Mouse (Mus musculus): Measurements from ENCODE around the gene Lypd6. TPM values are rescaled to one million over a fixed set of nuclear protein-coding genes. Genes with fewer than 3 reads are reported as not detected.

The Lypd6 gene
- polyA plus RNA-seq, 1 experiment, result not detected

DNA sequence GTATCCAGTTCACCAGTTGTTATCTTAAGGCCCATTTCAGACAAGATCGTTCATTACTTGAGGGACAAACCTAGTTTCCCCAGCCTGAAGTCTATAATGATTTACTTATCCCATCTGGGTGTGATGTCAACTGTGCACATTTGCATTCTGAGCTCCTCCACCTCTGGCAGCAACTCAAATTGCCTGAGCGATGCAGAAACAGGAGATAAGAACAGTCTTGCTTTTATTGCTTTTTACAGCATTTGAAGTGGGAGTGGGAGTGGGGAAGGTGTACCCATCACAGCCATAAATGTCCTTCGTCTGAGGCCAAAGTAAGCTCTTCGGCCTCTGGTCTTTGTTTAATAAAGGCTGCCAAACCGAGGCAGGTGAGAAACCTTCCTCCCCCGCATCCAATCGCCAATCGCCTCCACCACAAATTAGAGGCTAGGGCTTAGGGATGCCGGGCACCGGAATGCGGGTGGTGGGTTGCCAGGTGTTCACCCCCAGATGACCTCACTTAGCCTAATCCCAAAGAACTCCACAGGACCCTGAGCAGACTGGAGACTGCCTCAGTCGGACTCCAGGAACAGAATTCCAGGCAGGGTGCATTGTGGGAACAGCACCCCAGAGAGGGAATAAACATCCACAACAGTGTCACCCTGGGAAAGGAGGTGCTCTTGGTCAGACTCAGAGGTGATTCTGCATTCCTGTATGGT lies 120.6 kb downstream of the Lypd6 start:
- TF ChIP-seq GATA1 (IDR thresholded peaks at IDR 0.05; ENCODE audit: borderline replicate concordance, low read length) (no peak), FLI1 (IDR thresholded peaks at IDR 0.05; ENCODE audit: low read length) (no peak)
- Histone ChIP-seq H3K4me1 (no peaks in the 10 kb centered on the region), H3K36me3 (replicated peaks; ENCODE audit: low read length) (no peaks in the 10 kb centered on the region), H3K27me3 (replicated peaks) (no peaks in the 10 kb centered on the region), H3K4me3 (replicated peaks) (no peak overlapping the region), H3K9me3 (0 out of 2 replicates have a peak, but pooled peaks cover 10% of the 10 kb centered on the region)

DNA sequence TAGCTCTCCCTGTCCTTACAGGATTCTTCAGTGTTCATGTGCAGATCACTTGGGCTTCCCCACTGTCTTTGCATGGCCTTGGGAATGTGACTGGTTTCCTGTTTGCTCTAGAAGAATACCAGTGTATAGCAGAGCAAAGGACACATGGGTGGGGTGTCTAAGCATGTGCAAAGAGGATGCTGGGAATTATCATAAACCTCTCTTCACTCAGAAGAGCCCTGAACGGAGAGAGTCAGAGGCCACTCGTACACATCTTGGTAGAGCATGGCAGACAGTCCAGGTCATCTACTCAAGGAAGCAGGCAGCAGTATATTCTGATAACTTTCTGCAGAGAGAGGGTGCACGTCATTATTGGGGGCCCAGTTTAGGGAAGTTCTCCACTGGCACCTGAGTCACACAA lies 122.6 kb downstream of the Lypd6 start:
- H3K36me3 ChIP-seq (replicated peaks; ENCODE audit: low read length), result no peaks in the 10 kb centered on the region
- H3K9me3 ChIP-seq, result 0 out of 2 replicates have a peak, but pooled peaks cover 10% of the 10 kb centered on the region
- TF ChIP-seq GATA1 (IDR thresholded peaks at IDR 0.05; ENCODE audit: borderline replicate concordance, low read length) (no peak), FLI1 (IDR thresholded peaks at IDR 0.05; ENCODE audit: low read length) (no peak)
- H3K4me1 ChIP-seq, result no peaks in the 10 kb centered on the region
- no peaks in the 10 kb centered on the region for H3K27me3 ChIP-seq (replicated peaks)
- no peak overlapping the region for H3K4me3 ChIP-seq (replicated peaks)

DNA sequence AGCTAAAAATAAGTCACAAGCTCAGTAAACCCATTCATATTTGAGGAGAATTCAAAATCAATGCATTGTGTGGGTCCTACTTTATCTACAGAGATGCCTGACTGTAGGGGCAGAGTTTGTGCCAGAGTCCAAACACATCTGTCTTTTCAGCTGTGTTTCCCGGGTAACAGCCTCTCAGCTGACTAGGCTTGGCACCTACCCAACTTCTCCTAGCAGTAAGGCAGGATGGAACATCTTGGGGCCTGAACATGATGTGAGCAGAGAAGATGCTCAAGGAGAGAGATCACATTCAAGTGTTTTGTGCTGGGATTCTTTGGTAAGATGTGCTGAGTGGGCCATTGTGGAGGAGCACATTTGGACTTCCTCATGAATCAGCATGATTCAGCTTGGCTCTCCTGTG lies 130.5 kb downstream of the Lypd6 start:
- Histone ChIP-seq H3K27me3 (replicated peaks) (peaks cover 2% of the 10 kb centered on the region), H3K4me3 (replicated peaks) (no peak overlapping the region), H3K36me3 (replicated peaks; ENCODE audit: low read length) (no peaks in the 10 kb centered on the region), H3K4me1 (0 out of 2 replicates have a peak, but pooled peaks cover 2% of the 10 kb centered on the region), H3K9me3 (peaks cover 12% of the 10 kb centered on the region)
- TF ChIP-seq FLI1 (IDR thresholded peaks at IDR 0.05; ENCODE audit: low read length), result no peak
- TF ChIP-seq GATA1 (IDR thresholded peaks at IDR 0.05; ENCODE audit: borderline replicate concordance, low read length), result no peak

GRCm38 (mm10) chr2:50197801-50198200 lies 131.6 kb downstream of the Lypd6 start:
- Histone ChIP-seq H3K9me3 (peaks cover 16% of the 10 kb centered on the region), H3K27me3 (replicated peaks) (peaks cover 2% of the 10 kb centered on the region), H3K4me1 (0 out of 2 replicates have a peak, but pooled peaks cover 2% of the 10 kb centered on the region), H3K4me3 (replicated peaks) (no peak overlapping the region), H3K36me3 (replicated peaks; ENCODE audit: low read length) (no peaks in the 10 kb centered on the region)
- TF ChIP-seq GATA1 (IDR thresholded peaks at IDR 0.05; ENCODE audit: borderline replicate concordance, low read length), result no peak
- TF ChIP-seq FLI1 (IDR thresholded peaks at IDR 0.05; ENCODE audit: low read length), result no peak

GRCm38 (mm10) chr2:50200541-50200940 lies 134.3 kb downstream of the Lypd6 start:
- Histone ChIP-seq H3K4me1 (0 out of 2 replicates have a peak, but pooled peaks cover 2% of the 10 kb centered on the region), H3K27me3 (replicated peaks) (peaks cover 2% of the 10 kb centered on the region), H3K36me3 (replicated peaks; ENCODE audit: low read length) (no peaks in the 10 kb centered on the region), H3K4me3 (replicated peaks) (no peak overlapping the region), H3K9me3 (peaks cover 16% of the 10 kb centered on the region)
- TF ChIP-seq FLI1 (IDR thresholded peaks at IDR 0.05; ENCODE audit: low read length), result no peak
- TF ChIP-seq GATA1 (IDR thresholded peaks at IDR 0.05; ENCODE audit: borderline replicate concordance, low read length), result no peak

- TF ChIP-seq GATA1 (IDR thresholded peaks at IDR 0.05; ENCODE audit: borderline replicate concordance, low read length), result no peak
- H3K4me3 ChIP-seq (replicated peaks), result no peak overlapping the region
- peaks cover 18% of the 10 kb centered on the region; the same call in 1 of the 2 replicates for H3K9me3 ChIP-seq
- H3K27me3 ChIP-seq (replicated peaks), result peaks cover 3% of the 10 kb centered on the region
- no peaks in the 10 kb centered on the region for H3K4me1 ChIP-seq
- H3K36me3 ChIP-seq (replicated peaks; ENCODE audit: low read length), result no peaks in the 10 kb centered on the region
Measured at GRCm38 (mm10) chr2:50220574-50220973, 154.3 kb downstream of the Lypd6 start.

DNA sequence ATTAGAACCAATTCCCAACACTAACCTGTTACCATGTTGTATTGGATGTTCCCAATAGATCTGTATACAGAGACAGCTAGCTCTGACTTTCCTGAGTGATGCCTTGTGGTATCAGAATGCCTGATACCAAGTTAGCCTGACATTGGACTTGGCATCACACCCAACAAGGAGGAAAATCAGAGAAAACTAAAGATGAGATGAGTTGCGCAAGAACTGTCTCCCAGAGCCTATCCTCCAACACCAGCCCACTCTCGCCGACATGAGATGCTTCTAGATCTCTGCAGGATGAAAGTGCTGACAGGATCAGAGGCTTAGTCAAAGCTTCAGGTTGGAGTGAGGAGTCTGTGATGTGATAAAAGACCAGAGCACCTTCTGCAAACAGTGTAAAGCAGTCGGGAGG lies 158.8 kb downstream of the Lypd6 start:
- Histone ChIP-seq H3K4me3 (replicated peaks) (no peak overlapping the region), H3K36me3 (replicated peaks; ENCODE audit: low read length) (no peaks in the 10 kb centered on the region), H3K9me3 (peaks cover 14% of the 10 kb centered on the region; the same call in 1 of the 2 replicates), H3K27me3 (replicated peaks) (peaks cover 3% of the 10 kb centered on the region), H3K4me1 (no peaks in the 10 kb centered on the region)
- no peak for TF ChIP-seq GATA1 (IDR thresholded peaks at IDR 0.05; ENCODE audit: borderline replicate concordance, low read length)
- no peak for TF ChIP-seq FLI1 (IDR thresholded peaks at IDR 0.05; ENCODE audit: low read length)

DNA sequence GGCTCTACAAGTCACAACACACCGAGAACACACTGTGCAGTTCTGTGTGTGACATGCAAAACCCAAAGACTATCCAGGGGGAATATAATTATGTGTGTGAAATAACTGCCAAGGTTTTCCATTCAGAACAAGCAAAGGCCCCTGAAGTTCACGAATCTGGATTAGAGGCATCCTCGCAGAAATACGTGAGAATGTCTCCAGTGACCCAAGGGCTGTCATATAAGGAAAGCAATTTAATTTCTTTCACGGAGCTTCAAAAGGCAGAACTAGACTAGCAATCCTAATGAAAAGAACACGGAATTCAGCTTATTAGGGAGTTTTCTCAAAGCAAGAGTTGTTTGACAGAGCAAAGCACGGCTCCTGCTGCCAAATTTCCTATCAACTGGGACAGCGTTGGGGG lies 167.3 kb downstream of the Lypd6 start:
- Histone ChIP-seq H3K27me3 (replicated peaks) (no peaks in the 10 kb centered on the region), H3K9me3 (no peaks in the 10 kb centered on the region), H3K4me1 (no peaks in the 10 kb centered on the region), H3K4me3 (replicated peaks) (no peak overlapping the region), H3K36me3 (replicated peaks; ENCODE audit: low read length) (no peaks in the 10 kb centered on the region)
- no peak for TF ChIP-seq FLI1 (IDR thresholded peaks at IDR 0.05; ENCODE audit: low read length)
- TF ChIP-seq GATA1 (IDR thresholded peaks at IDR 0.05; ENCODE audit: borderline replicate concordance, low read length), result no peak

Other genes starting within 250 kb of the Lypd6 start
- 43.9 and 50.1 TPM in 2 replicates for gene Mmadhc, start 230.4 kb downstream of the Lypd6 start, polyA plus RNA-seq (2012; ENCODE audit: insufficient read depth, low replicate concordance)

Measured in megakaryocyte, embryonic 14.5 days (primary cell).